Mouse (Mus musculus): ENCODE results near the gene Hsd3b7. TPM values are rescaled to one million over a fixed set of nuclear protein-coding genes. Genes with fewer than 3 reads are reported as not detected.

Gene Hsd3b7
- polyA plus RNA-seq, 1 experiment = 0.43 TPM

- Histone ChIP-seq H3K27me3 (ENCODE audit: control insufficient read depth) (no peaks in the 10 kb centered on the region), H3K4me3 (replicated peaks) (peak overlapping the region; percentile 75), H3K36me3 (ENCODE audit: control insufficient read depth) (peaks cover 22% of the 10 kb centered on the region), H3K4me1 (ENCODE audit: control insufficient read depth) (peaks cover 25% of the 10 kb centered on the region), H3K9me3 (ENCODE audit: control insufficient read depth, low read length) (no peaks in the 10 kb centered on the region)
- no peak for TF ChIP-seq TAL1 (IDR thresholded peaks at IDR 0.05; ENCODE audit: low read length)
- no peak for TF ChIP-seq GATA1 (IDR thresholded peaks at IDR 0.05; ENCODE audit: low read length)
Measured at GRCm38 (mm10) chr7:127841340-127842000, 41.1 kb downstream of the Hsd3b7 start.

GRCm38 (mm10) chr7:127842001-127842718, 41.8 kb downstream of the Hsd3b7 start:
- Histone ChIP-seq H3K36me3 (ENCODE audit: control insufficient read depth) (peaks cover 29% of the 10 kb centered on the region), H3K9me3 (ENCODE audit: control insufficient read depth, low read length) (no peaks in the 10 kb centered on the region)
- no peak for TF ChIP-seq GATA1 (IDR thresholded peaks at IDR 0.05; ENCODE audit: low read length)
- TF ChIP-seq TAL1 (IDR thresholded peaks at IDR 0.05; ENCODE audit: low read length) = no peak

GRCm38 (mm10) chr7:127849973-127850875, 49.8 kb downstream of the Hsd3b7 start:
- H3K4me3 ChIP-seq (replicated peaks) = no peak overlapping the region
- H3K4me1 ChIP-seq (ENCODE audit: control insufficient read depth) = peaks cover 16% of the 10 kb centered on the region
- peaks cover 26% of the 10 kb centered on the region for H3K36me3 ChIP-seq (ENCODE audit: control insufficient read depth)
- H3K9me3 ChIP-seq (ENCODE audit: control insufficient read depth, low read length) = no peaks in the 10 kb centered on the region
- H3K27me3 ChIP-seq (ENCODE audit: control insufficient read depth) = no peaks in the 10 kb centered on the region
- TF ChIP-seq GATA1 (IDR thresholded peaks at IDR 0.05; ENCODE audit: low read length) (no peak), TAL1 (IDR thresholded peaks at IDR 0.05; ENCODE audit: low read length) (no peak)

More at GRCm38 (mm10) chr7:127842001-127842718, 41.8 kb downstream of the Hsd3b7 start:
- H3K27me3 ChIP-seq (ENCODE audit: control insufficient read depth) = no peaks in the 10 kb centered on the region
- H3K4me1 ChIP-seq (ENCODE audit: control insufficient read depth) = peaks cover 25% of the 10 kb centered on the region
- H3K4me3 ChIP-seq (replicated peaks) = peak overlapping the region; percentile 75

- Histone ChIP-seq H3K27me3 (ENCODE audit: control insufficient read depth) (no peaks in the 10 kb centered on the region), H3K36me3 (ENCODE audit: control insufficient read depth) (peaks cover 22% of the 10 kb centered on the region), H3K4me1 (ENCODE audit: control insufficient read depth) (peaks cover 16% of the 10 kb centered on the region), H3K9me3 (ENCODE audit: control insufficient read depth, low read length) (no peaks in the 10 kb centered on the region), H3K4me3 (replicated peaks) (no peak overlapping the region)
- TF ChIP-seq TAL1 (IDR thresholded peaks at IDR 0.05; ENCODE audit: low read length) = no peak
- no peak for TF ChIP-seq GATA1 (IDR thresholded peaks at IDR 0.05; ENCODE audit: low read length)
Measured at GRCm38 (mm10) chr7:127850906-127851305, 50.5 kb downstream of the Hsd3b7 start.

Other genes starting within 250 kb of the Hsd3b7 start
- gene Tmem265, start 239.2 kb upstream of the Hsd3b7 start, polyA plus RNA-seq (2012) = 0.61 and 0.75 TPM in 2 replicates
- 5.4 and 7.7 TPM in 2 replicates for gene Phkg2, start 227.3 kb upstream of the Hsd3b7 start, polyA plus RNA-seq (2012)
- 7.1 and 8.9 TPM in 2 replicates for gene Ccdc189, start 212.0 kb upstream of the Hsd3b7 start, polyA plus RNA-seq (2012)
- 4.4 and 5.0 TPM in 2 replicates for gene Rnf40, start 211.8 kb upstream of the Hsd3b7 start, polyA plus RNA-seq (2012)
- 0.11 and 0.15 TPM in 2 replicates for gene Zfp629, start 184.8 kb upstream of the Hsd3b7 start, polyA plus RNA-seq (2012)
- gene Bcl7c, start 91.7 kb upstream of the Hsd3b7 start, polyA plus RNA-seq (2012) = 16.0 and 17.8 TPM in 2 replicates
- gene Ctf1, start 87.9 kb upstream of the Hsd3b7 start, polyA plus RNA-seq (2012) = 0.06 TPM in 1 of 2 replicates, not detected in the other
- 0.02 TPM in 1 of 2 replicates, not detected in the other for gene Ctf2, start 68.4 kb upstream of the Hsd3b7 start, polyA plus RNA-seq (2012)
- gene Fbxl19, start 56.1 kb upstream of the Hsd3b7 start, polyA plus RNA-seq (2012) = 8.2 and 9.9 TPM in 2 replicates
- 0.30 and 0.44 TPM in 2 replicates for gene Orai3, start 30.8 kb upstream of the Hsd3b7 start, polyA plus RNA-seq (2012)
- gene Setd1a, start 23.9 kb upstream of the Hsd3b7 start, polyA plus RNA-seq (2012) = 4.7 and 6.0 TPM in 2 replicates
- 0.39 TPM in 1 of 2 replicates, not detected in the other for gene Gm49388, start 15.0 kb upstream of the Hsd3b7 start, polyA plus RNA-seq (2012)
- 1.4 and 1.5 TPM in 2 replicates for gene Stx4a, start 23.7 kb downstream of the Hsd3b7 start, polyA plus RNA-seq (2012)
- 0.01 TPM in 1 of 2 replicates, not detected in the other for gene Stx1b, start 23.9 kb downstream of the Hsd3b7 start, polyA plus RNA-seq (2012)
- 1.3 TPM in 2 replicates for gene Zfp646, start 75.6 kb downstream of the Hsd3b7 start, polyA plus RNA-seq (2012)
- gene Zfp668, start 76.2 kb downstream of the Hsd3b7 start, polyA plus RNA-seq (2012) = 1.3 and 1.5 TPM in 2 replicates
- gene Prss53, start 90.4 kb downstream of the Hsd3b7 start, polyA plus RNA-seq (2012) = 0.03 and 0.05 TPM in 2 replicates
- not detected in 2 replicates for gene Gm21974, start 94.8 kb downstream of the Hsd3b7 start, polyA plus RNA-seq (2012)
- gene Vkorc1, start 95.0 kb downstream of the Hsd3b7 start, polyA plus RNA-seq (2012) = 0.89 and 1.3 TPM in 2 replicates
- 13.1 and 18.3 TPM in 2 replicates for gene Bckdk, start 103.5 kb downstream of the Hsd3b7 start, polyA plus RNA-seq (2012)
- 0.44 and 0.49 TPM in 2 replicates for gene Kat8, start 111.9 kb downstream of the Hsd3b7 start, polyA plus RNA-seq (2012)
- gene Prss8, start 129.5 kb downstream of the Hsd3b7 start, polyA plus RNA-seq (2012) = 0.04 TPM in 1 of 2 replicates, not detected in the other
- gene Prss36, start 146.1 kb downstream of the Hsd3b7 start, polyA plus RNA-seq (2012) = 0.21 and 0.28 TPM in 2 replicates
- gene Fus, start 166.9 kb downstream of the Hsd3b7 start, polyA plus RNA-seq (2012) = 39.4 and 42.2 TPM in 2 replicates
- gene Pycard, start 193.3 kb downstream of the Hsd3b7 start, polyA plus RNA-seq (2012) = 0.19 and 0.25 TPM in 2 replicates
- gene Trim72, start 203.3 kb downstream of the Hsd3b7 start, polyA plus RNA-seq (2012) = 0.02 TPM in 1 of 2 replicates, not detected in the other